Mouse (Mus musculus): Measurements from ENCODE around the gene Tro.

Gene Tro

GRCm38 (mm10) chrX:150656908-150657796 lies at the start of gene Tro:
Gene Tro (minus strand): TSS chrX:150657583.
- DNase-seq (ENCODE audit: low read depth, low spot score), result peak; percentile 8

GRCm38 (mm10) chrX:150677505-150677904 lies 20.1 kb upstream of the Tro start:
- DNase-seq (ENCODE audit: low read depth, low spot score), result no peak

GRCm38 (mm10) chrX:150662809-150663208 lies 5.4 kb upstream of the Tro start:
- DNase-seq (ENCODE audit: low read depth, low spot score), result no peak

GRCm38 (mm10) chrX:150657797-150658118 lies 375 bp upstream of the Tro start:
- DNase-seq (ENCODE audit: low read depth, low spot score), result no peak

GRCm38 (mm10) chrX:150656122-150656907 lies 1.1 kb downstream of the Tro start:
- peak; percentile 16 for DNase-seq (ENCODE audit: low read depth, low spot score)

- DNase-seq (ENCODE audit: low read depth, low spot score), result no peak
These were observed 21.0 kb downstream of the Tro start for GRCm38 (mm10) chrX:150636421-150636820.

- DNase-seq (ENCODE audit: low read depth, low spot score), result no peak
These were observed 58.5 kb downstream of the Tro start for GRCm38 (mm10) chrX:150598882-150599281.

Data from retina, adult 2 months (tissue).